Mouse (Mus musculus): Measurements from ENCODE around the gene Runx1. TPM values are rescaled to one million over a fixed set of nuclear protein-coding genes. Genes with fewer than 3 reads are reported as not detected.

Gene Runx1
- total and polyA plus RNA-seq, 3 experiments = 3.1 to 10.9 (median 4.7) TPM

GRCm38 (mm10) chr16:92783651-92784131, 42.3 kb downstream of the Runx1 start:
- in situ Hi-C loops (cut with MboI; ENCODE audit: low pct_ligation_motif_present, low pct_unique_long_range_greater_than_20kb, low sequenced_read_pairs) = no loop called here

GRCm38 (mm10) chr16:92782408-92782807, 43.5 kb downstream of the Runx1 start:
- dilution Hi-C loops (cut with MboI; ENCODE audit: extremely low pct_ligation_motif_present, extremely low pct_unique_long_range_greater_than_20kb, low sequenced_read_pairs) (no loop called here), in situ Hi-C loops (cut with MboI; ENCODE audit: low pct_ligation_motif_present, low pct_unique_long_range_greater_than_20kb, low sequenced_read_pairs) (no loop called here)
- Histone ChIP-seq H3K27ac (ENCODE audit: insufficient read depth, low read depth) (no peak overlapping the region), H3K79me2 (replicated peaks; ENCODE audit: control insufficient read depth, extremely low read depth, insufficient read depth, poor library complexity, severe bottlenecking) (no peaks in the 10 kb centered on the region), H3K9me3 (replicated peaks; ENCODE audit: low read length) (no peaks in the 10 kb centered on the region), H3K27me3 (replicated peaks) (no peaks in the 10 kb centered on the region), H3K9ac (ENCODE audit: insufficient read depth, low read depth) (no peak overlapping the region), H3K36me3 (replicated peaks in 1 of 2; ENCODE audit: control insufficient read depth in 1 of 2, insufficient read depth in 1 of 2, low read length in 1 of 2) (peaks cover 0 to 52% of the 10 kb centered on the region in 2 experiments), H3K4me2 (ENCODE audit: insufficient read depth, low read depth, poor library complexity, severe bottlenecking) (no peak overlapping the region), H3K4me3 (replicated peaks in 1 of 3; ENCODE audit: low read depth in 2 of 3, low read length in 2 of 3, poor library complexity in 1 of 3) (no peak overlapping the region), H3K4me1 (ENCODE audit: control insufficient read depth in 1 of 2, insufficient read depth in 2 of 2) (peaks cover 24 to 63% of the 10 kb centered on the region in 2 experiments)
- DNase-seq (ENCODE audit: extremely low read depth) = no peak
- TF ChIP-seq MAFK (IDR thresholded peaks at IDR 0.05; ENCODE audit: insufficient replicate concordance, low read length) (no peak), USF1 (IDR thresholded peaks at IDR 0.05; ENCODE audit: low read depth, low read length) (no peak), SMC3 (IDR thresholded peaks at IDR 0.05; ENCODE audit: low read depth, low read length) (no peak), MXI1 (IDR thresholded peaks at IDR 0.05; ENCODE audit: low read depth, low read length) (no peak), CHD1 (IDR thresholded peaks at IDR 0.05; ENCODE audit: low read depth, low read length) (no peak), UBTF (IDR thresholded peaks at IDR 0.05; ENCODE audit: low read depth, low read length) (no peak), CHD2 (IDR thresholded peaks at IDR 0.05; ENCODE audit: low read length) (no peak), IRF4 (IDR thresholded peaks at IDR 0.05; ENCODE audit: low read depth, low read length) (no peak), POLR2A (IDR thresholded peaks at IDR 0.05; ENCODE audit: low read depth, low read length) (no peak)

More at GRCm38 (mm10) chr16:92783651-92784131, 42.3 kb downstream of the Runx1 start:
- no peaks in the 10 kb centered on the region for H3K79me2 ChIP-seq (replicated peaks; ENCODE audit: control insufficient read depth, extremely low read depth, insufficient read depth, poor library complexity, severe bottlenecking)
- H3K4me3 ChIP-seq (replicated peaks in 1 of 3; ENCODE audit: low read depth in 2 of 3, low read length in 2 of 3, poor library complexity in 1 of 3) = no peak overlapping the region
- no peak overlapping the region for H3K9ac ChIP-seq (ENCODE audit: insufficient read depth, low read depth)
- H3K4me1 ChIP-seq (ENCODE audit: control insufficient read depth in 1 of 2, insufficient read depth in 2 of 2) = peaks cover 34 to 76% of the 10 kb centered on the region in 2 experiments
- DNase-seq (ENCODE audit: extremely low read depth) = no peak
- no peaks in the 10 kb centered on the region for H3K27me3 ChIP-seq (replicated peaks)
- H3K9me3 ChIP-seq (replicated peaks; ENCODE audit: low read length) = no peaks in the 10 kb centered on the region
- peaks cover 0 to 54% of the 10 kb centered on the region in 2 experiments for H3K36me3 ChIP-seq (replicated peaks in 1 of 2; ENCODE audit: control insufficient read depth in 1 of 2, insufficient read depth in 1 of 2, low read length in 1 of 2)
- H3K27ac ChIP-seq (ENCODE audit: insufficient read depth, low read depth) = no peak overlapping the region
- TF ChIP-seq POLR2AphosphoS2 (IDR thresholded peaks at IDR 0.05; ENCODE audit: low read depth, low read length) (no peak), USF1 (IDR thresholded peaks at IDR 0.05; ENCODE audit: low read depth, low read length) (no peak), MYC (IDR thresholded peaks at IDR 0.05; ENCODE audit: low read depth, low read length) (no peak), CHD1 (IDR thresholded peaks at IDR 0.05; ENCODE audit: low read depth, low read length) (no peak), MEF2A (IDR thresholded peaks at IDR 0.05; ENCODE audit: borderline replicate concordance, low read depth, low read length) (no peak), TBP (conservative IDR thresholded peaks at IDR 0.05; ENCODE audit: low read depth, low read length) (no peak), MAX (IDR thresholded peaks at IDR 0.05; ENCODE audit: low read length) (no peak), ZMIZ1 (IDR thresholded peaks at IDR 0.05; ENCODE audit: low read depth, low read length) (no peak), GABPA (IDR thresholded peaks at IDR 0.05; ENCODE audit: insufficient replicate concordance, low read depth, low read length) (no peak), ZNF384 (IDR thresholded peaks at IDR 0.05; ENCODE audit: low read depth, low read length) (no peak), MAFK (IDR thresholded peaks at IDR 0.05; ENCODE audit: insufficient replicate concordance, low read length) (no peak), ZC3H11A (IDR thresholded peaks at IDR 0.05; ENCODE audit: low read depth, low read length) (no peak), JUN (IDR thresholded peaks at IDR 0.05; ENCODE audit: insufficient read depth, low read depth, low read length) (no peak), MAZ (IDR thresholded peaks at IDR 0.05; ENCODE audit: low read depth, low read length) (no peak), IRF4 (IDR thresholded peaks at IDR 0.05; ENCODE audit: low read depth, low read length) (no peak), RCOR1 (conservative IDR thresholded peaks at IDR 0.05; ENCODE audit: low read depth, low read length) (no peak), SIN3A (IDR thresholded peaks at IDR 0.05; ENCODE audit: low read length) (no peak)
- dilution Hi-C loops (cut with MboI; ENCODE audit: extremely low pct_ligation_motif_present, extremely low pct_unique_long_range_greater_than_20kb, low sequenced_read_pairs) = no loop called here
- no peak overlapping the region for H3K4me2 ChIP-seq (ENCODE audit: insufficient read depth, low read depth, poor library complexity, severe bottlenecking)
